Mouse (Mus musculus) liver, embryonic 14.5 days (tissue): ENCODE measurements around the gene Ctnnbip1.

ENCODE experiments used
- CTCF ChIP-seq: IDR thresholded peaks from 2 replicates; pipeline ENCODE4 v1.5.1; 2016; ENCODE audit warnings: antibody characterized with exemption, low read depth, control low read depth
- EP300 ChIP-seq: IDR thresholded peaks from 2 replicates; pipeline ENCODE4 v1.6.1; 2016; ENCODE audit warnings: antibody characterized with exemption, low read depth

DNA sequence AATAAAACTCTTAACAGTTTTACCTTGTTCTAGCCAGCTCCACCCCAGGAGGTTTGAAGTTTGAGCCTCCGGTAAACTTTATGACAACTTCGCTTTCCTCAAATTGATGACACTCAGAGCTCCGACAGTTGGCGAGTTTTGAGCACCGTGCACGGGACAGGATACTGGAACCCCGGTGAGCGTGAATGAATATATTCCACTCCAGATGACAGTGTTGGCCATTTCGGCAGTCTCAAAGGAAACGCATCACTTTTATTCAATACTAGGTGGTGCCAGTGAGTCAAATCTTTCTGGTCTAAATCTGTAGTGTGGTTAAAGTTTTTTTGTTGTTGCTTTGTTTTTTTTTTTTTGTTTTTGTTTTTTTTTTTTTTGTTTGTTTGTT, 32.2 kb upstream of the Ctnnbip1 start:
- TF ChIP-seq CTCF (peak; percentile 23; the same call in 1 of the 2 replicates), EP300 (no peak)
